Mouse (Mus musculus): ENCODE measurements around the gene Cpne6.

Gene Cpne6

DNA sequence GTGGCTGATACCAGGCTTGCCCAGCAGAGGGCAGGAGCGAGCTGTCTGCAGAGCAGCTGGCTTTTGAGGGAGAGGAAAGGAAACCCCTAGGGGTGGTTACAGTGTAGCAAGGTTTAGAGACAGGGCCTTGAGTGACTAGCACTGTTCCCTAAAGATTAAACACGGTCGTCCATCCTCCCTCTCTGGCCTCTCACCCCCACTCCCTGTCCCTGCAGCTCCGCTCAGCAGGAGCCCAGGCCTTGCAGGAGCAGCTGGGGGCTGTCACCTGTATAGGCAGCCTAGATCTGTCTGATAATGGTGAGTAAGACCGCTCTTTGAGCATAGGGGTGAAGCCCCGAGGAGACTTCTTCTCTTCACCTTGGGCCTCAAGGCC, 12.8 kb upstream of the Cpne6 start:
- peak; percentile 94 for DNase-seq (ENCODE audit: low read depth, low spot score)

DNA sequence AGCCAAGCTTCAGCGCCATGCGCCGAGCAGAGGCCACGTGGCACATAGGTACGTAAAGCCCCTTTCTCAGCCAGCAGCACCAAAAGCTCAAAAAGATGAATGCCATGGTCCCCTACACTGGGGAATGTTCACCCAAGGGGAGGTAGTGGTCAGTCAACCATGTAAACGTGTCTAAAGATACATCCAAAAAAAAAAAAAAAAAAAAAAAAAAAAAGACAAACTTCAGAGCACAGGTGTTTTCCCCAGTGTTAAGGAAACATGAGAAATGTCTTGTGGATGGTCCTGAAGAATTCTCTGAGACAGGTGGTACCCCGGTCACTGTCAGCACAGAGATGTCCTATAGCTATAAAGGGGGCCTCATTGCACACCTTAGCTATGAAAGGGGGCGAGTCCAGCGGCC, 4.6 kb upstream of the Cpne6 start:
- no peak for DNase-seq (ENCODE audit: low read depth, low spot score)

DNA sequence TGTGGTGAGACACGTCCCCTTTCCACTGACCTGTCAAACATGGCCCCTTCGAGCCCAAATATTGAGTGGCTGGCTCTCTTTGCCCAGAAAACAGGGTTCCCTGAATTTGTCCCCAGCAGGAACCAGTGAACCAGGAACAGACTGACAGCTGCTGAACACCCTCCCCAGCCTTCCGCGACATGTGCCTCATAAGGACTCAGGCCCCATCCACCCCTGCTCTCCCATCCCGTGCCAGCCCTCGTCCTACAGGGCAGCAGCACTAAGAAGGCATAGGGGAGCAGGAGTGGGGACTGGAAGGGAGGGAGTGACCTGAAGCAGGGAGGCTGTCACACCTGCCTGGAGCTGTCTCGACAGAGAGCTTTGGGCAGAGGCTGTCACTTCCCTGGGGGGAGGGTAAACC, 2.4 kb upstream of the Cpne6 start:
- no peak for DNase-seq (ENCODE audit: low read depth, low spot score)

DNA sequence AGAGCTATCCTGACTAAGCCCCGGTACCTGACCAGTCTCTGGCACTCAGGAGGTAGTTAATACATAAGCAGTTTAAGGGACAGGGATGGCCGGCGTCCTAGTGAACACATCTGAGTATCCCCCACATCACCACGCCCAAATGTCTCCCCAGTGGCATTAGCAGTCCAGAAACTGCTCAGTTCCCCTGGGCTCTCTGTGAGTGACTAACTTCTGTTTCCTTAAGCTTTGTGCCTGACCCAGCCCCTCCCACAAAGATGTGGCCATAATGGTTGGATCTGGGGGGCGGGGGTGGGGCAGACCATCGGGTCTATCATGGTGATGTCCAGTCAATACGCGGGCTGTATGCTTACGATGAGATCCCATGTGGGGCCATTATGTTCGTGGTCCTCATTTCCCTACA, 705 bp upstream of the Cpne6 start:
- no peak for DNase-seq (ENCODE audit: low read depth, low spot score)

DNA sequence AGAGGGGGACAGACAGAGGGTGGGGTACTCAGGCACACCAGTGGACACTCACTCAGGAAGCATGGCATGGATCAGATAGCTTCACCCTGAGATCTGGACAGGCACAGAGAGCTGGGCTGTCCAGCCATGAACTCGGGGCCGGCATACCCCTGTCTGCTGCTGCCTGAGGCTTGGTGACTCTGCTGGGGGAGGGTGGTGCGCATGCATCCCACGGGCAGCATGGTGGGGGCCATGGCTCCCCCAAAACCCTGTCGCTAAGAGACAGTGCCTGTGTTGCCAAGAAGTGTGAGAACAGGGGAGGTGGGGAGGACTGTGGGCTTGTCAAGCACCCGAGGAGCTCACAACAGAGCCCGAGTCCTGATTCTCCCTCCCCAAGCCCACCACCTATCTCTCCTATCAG, 792 bp downstream of the Cpne6 start:
- DNase-seq (ENCODE audit: low read depth, low spot score) = no peak

DNA sequence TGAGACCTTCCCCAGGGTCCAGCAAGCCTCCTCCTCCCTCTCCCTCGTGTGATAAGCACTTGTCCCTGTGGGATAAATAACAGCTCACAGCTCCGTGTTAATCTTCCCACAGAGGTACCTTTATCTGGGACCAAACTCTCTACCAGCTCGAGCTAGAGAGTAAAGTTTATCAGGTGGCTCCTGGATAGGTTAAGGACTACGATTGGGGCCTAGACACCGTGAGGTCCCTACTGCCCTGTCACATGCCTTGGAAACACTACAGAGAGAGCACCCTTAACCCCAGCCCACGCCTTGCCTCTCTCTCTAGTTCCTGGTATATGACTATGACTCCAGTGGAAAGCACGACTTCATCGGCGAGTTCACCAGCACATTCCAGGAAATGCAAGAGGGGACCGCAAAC, 3.7 kb downstream of the Cpne6 start:
- DNase-seq (ENCODE audit: low read depth, low spot score) = no peak

DNA sequence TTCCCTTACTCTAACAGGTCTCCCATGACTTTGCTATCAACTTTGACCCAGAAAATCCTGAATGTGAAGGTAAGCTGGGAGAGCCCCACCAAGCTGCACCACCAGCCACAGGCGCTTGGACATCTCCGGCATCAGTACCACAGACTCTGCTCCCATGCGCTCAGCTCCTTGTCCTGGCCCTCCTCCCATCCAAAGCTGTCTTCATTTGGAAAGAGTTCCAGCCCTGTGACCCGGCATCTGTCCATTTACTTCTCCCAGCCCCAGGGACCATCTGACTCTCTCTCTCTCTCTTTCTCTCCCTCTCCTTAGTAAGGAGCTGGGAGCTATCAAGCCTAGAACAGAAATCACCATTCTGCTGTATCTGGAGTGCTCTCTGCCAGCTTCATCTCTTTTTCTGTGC, 5.6 kb downstream of the Cpne6 start:
- no peak for DNase-seq (ENCODE audit: low read depth, low spot score)

DNA sequence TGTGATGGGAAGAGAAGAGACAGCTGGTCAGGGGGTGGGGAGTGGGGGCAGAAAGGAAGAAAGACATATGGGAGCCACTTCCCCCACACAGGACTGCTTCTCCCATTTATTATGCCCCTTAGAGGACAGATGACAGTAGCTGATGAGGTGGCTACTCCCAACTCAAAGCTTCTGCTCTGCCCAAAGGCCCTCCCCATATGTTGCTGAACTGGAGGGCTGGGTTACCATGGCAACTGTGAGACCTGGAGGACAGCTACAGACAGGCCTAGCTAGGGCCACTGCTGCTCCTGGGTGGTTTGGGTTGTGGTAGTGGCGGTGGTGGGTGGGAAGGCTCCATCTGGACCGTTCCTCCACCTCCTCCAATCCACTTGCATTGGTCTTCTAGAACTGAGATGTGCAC, 8.7 kb downstream of the Cpne6 start:
- DNase-seq (ENCODE audit: low read depth, low spot score) = peak; percentile 37

DNA sequence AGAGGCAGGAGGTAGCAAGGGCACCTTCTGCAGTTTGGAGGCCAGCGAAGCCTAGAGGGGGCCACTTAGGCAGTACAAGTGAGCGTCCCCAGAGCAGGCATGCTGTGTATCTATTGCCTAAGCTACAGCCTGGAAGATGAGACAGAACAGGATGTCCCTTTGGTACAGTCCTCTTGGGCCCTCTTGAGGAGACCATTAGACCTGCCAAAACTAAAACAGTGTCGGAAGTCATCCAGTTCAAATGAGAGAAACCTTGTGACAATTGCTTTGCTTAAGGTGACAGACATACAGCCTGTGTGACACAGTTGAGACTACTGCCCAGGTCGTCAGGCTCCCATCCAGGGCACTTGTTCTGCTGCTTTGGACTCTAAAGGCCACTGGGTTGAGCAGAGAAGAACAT, 9.4 kb downstream of the Cpne6 start:
- no peak for DNase-seq (ENCODE audit: low read depth, low spot score)

DNA sequence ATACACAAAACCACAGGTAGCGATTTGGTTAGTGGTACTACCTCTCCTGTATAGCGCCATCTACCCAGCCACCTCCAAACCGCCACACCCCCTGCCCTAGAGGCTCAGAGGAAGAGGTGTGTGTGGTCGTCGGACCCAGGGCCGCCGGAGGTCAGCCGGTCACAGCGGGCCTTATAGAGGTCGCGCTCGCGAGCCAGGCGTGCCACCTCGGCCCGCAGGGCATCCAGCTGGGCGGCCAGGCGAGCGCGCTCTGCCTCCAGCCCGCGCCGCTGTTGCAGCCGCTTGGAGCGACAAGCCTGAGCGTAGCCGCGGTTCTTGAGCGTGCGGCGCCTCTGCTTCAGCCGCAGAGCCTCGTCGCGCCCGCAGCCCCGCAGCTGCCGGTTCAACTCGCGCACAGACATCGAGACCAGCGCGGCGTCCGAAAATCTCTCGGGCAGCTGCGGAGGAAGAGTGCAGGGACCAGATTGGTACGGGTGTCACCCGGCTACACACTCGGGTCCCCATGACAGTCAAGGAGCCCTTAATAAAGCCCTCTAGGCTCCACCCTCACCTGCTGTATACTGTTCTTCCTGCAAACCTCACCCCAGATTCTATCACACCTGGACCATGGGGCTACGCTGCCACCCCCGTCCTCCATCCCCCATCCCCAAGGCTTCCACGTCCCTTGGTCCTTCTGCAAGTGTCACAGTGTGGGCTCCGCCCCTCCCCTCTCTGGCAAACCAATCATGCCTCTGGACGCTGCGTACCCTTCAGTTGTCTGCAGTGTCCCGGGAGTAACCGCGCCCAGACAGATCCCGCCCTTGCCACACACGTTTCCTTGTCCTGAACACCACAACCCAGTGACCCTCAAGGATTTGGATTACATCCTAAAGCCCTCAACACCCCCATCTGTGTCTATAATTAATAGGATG, 10.5 kb downstream of the Cpne6 start:
- DNase-seq (ENCODE audit: low read depth, low spot score) = peak; percentile 58

DNA sequence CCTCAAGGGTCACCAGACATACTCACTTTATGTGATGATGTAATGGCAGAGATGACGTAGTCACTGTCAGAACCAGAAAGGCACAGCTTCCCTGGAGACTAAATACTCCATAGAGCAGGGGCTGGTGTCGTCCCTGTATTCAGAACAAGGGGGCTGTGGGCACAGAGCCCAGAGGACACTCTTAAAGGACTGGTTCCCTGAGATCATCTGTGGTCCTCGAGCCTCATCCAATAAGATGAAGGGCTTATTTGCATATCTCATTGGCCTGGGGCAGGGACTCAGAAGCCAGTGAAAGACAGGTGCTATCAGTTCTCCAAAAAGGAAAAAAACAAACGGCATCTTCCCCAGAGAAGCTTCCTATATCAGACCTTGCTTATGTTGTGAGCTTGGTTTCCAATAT, 13.8 kb downstream of the Cpne6 start:
- DNase-seq (ENCODE audit: low read depth, low spot score) = no peak

DNA sequence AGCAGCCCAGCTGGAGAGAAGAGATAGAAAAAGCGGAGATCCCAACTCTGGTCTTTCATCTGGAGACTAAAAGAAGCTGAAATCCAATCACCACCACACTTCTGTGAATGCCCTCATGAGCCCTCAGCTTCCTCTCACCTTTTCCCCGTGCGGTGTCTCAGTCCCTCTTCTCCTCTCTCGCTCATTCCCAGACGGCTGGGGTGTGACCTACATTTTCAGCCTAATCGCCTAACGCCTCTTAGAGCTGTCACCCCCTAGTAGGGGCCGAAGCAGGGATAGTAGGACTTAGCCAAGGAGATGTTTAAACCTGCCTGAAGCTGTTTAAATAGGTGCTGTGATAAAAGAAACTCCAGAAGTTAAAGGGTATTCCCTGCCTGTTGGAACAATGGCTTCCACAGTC, 14.5 kb downstream of the Cpne6 start, which contains the start of gene Nrl:
Nrl (minus strand) TSS at position 197 of the 400 bp plus-strand sequence.
- DNase-seq (ENCODE audit: low read depth, low spot score) = no peak

DNA sequence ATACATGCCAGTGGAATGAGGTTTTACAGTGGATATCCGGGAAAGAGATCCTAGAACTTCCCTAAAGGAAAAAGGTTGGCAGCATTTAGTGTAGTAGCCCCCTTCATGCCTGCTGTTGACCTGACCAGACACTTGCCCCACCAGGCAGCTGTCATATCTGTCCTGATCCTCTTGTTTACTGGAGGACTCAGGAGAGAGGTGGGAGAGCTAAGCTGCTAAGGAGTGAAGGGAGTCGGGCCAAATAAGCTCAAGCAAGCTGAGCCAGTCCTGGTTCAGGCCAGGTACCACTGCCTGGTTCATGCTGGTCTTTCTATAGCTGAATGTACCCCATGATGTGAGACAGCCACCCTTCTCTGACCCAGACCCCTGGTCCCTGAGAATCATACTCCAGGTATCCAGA, 16.4 kb downstream of the Cpne6 start:
- no peak for DNase-seq (ENCODE audit: low read depth, low spot score)

DNA sequence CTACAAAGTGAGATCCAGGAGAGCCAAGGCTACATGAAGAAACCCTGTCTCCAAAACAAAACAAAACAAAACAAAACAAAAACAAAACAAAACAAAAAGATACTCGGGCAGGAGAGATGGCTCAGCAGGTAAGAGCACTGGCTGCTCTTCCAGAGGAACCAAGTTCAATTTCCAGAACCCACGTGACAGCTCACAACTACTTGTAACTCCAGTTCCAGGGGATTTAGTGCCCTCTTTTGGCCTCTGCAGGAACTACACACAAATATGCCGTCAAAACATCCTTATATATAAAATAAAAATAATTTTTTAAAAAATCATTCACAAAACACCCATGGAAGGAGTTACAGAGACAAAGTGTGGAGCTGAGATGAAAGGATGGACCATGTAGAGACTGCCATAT, 17.7 kb downstream of the Cpne6 start:
- DNase-seq (ENCODE audit: low read depth, low spot score) = peak; percentile 83

DNA sequence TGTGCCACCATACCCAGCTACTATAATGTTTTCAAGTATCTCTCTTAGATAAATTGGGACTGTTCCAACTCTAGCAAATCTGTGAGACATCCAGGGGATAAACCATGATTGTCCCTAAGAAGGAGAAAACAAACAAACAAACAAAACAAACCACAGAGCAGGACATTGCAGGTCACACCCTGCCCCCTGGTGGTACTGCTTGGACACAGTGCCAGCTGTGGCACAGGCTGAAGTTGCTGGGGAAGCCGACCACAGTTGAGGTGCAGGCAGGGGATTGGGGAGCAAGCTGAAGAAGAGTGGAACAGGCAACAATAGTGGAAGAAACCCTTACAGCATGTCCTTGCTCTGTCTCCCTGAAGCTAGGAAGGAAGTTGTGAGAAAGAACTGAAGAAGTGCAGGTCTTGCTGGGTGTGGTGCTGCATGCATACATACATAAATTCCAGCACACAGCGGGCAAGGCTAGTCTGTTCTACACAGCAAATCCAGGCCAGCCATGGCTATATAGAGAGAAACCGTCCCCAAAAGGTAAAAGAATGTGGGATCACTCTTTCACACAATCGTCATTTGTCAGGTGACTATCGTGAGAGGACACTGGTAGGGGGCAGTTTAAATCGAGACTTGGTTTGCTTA, 26.0 kb downstream of the Cpne6 start:
- DNase-seq (ENCODE audit: low read depth, low spot score) = peak; percentile 72

DNA sequence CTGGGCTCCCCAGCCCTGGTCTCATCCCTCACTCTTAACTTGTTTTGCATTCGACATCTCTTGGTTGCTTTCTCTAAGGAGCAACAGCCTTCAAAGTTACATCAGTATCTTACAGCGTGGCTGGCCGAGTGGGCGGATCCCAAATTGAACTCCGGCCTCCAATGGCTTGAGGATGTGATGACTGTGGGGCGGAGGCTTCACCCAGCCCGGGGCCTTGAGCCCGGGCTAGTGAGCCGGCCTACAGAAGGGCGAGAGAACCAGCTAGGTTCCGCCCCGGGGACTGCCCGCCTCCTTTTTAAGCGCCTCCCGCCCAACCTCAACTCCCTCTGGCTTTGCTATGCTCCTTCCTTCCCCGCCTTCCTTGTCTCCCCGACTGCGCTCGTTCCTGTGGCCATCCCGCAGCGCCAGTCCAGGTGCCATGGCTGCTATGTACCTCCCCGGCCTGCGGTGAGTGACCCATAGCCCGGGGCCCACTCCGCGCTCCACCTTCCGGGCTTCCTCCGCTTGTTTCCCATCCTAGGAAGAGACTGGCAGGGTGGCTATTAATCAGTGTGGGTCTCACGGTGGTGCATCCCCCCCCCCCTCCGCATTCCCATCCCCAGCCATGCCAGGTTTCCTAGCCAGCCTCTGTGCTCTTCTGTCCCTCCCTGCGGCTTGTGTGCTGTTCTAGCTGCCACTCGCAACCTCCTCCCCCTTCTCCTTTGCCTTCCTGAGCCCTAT, 30.0 kb downstream of the Cpne6 start, which contains the start of gene Pck2:
Pck2 (plus strand) TSS at position 200 of the 720 bp plus-strand sequence.
- DNase-seq (ENCODE audit: low read depth, low spot score) = peak; percentile 98

DNA sequence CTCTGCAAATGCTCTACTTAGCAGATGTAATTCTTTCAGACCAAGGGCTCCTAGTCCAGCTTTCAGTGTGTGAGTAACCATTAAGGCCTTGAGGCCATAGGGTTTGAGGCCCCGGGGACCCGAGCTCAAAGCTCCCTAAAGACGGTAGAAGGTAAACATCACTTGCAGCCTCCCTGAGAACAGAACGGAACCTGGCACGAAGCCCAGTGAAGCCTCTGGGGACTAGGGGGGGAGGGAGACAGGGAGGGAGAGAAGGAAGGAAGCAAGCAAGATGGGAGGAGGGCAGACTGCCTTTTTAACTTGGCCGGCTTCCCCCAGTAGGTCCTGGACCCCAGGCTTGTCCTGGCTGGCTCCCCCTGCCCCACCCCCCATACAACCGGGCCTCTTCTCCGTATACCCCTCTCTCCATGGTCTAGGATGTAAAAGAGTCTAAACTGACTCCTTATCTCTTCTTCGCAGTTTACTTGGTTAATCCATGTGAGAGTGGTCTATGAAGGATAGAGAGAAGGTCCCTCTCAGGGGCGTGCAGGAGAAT, 30.6 kb downstream of the Cpne6 start:
- DNase-seq (ENCODE audit: low read depth, low spot score) = peak; percentile 26

DNA sequence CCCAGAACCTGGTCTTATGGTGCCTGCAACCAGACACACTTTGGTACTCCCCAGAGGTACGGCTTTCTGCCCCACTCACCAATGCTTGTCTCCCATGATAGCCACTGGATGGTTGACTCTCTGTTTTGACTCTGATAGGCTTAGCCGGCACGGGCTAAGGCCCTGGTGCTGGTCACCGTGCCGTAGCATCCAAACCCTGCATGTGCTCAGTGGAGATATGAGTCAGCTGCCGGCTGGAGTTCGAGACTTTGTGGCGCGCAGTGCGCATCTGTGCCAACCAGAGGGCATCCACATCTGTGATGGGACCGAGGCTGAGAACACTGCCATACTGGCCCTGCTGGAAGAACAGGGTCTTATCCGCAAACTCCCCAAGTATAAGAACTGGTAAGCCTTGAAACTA, 32.0 kb downstream of the Cpne6 start:
- no peak for DNase-seq (ENCODE audit: low read depth, low spot score)

DNA sequence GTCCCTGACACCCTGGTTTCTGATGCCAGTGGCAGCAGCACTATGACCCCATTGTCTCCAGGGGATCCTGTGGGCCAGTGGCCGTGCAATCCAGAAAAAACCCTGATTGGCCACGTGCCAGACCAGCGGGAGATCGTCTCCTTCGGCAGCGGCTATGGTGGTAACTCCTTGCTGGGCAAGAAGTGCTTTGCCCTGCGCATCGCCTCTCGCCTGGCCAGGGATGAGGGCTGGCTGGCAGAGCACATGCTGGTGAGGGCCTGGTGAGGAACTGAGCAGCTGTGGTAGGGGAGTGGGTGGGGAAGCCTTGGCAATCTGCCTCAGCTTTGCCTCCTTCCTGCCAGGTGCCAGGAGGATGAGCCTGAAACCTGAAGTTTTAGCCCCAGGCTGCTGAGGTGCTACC, 34.1 kb downstream of the Cpne6 start:
- DNase-seq (ENCODE audit: low read depth, low spot score) = no peak

DNA sequence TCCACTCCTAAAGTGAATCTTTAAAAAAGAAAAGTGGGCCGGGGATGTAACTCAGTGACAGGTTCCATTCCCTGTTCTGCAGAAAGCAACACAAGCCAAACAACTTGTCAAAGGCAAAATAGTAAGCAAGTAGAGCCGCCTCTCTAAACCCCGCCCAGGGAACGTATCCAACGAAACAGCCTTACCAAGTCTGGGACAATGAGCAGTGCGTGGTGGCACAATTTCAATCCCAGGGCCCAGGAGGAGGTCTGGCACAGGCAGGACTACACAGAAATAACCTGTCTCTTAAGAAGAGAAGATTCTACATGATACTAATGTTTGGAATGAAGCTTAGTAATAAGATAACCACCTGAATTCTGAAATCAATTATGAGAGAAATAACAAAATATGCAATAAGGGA, 39.9 kb downstream of the Cpne6 start:
- no peak for DNase-seq (ENCODE audit: low read depth, low spot score)

DNA sequence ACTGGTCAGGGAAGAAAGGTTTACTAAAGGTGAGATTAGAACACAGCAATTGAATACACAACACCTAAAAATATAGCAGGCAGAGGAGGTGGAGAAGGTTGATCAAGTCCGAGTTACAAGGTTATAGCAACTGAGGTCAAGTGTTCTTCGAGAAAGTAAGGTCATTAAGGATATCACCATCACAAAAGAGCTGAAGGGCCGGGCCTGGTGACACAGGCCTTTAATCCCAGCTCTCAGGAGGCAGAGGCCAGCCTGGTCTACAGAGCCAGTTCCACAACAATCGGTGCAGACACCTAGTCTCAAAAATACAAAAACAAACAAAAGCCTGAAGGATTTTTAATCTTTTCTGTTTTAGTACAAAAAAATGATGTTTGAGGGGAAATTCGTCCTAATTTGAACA, 41.1 kb downstream of the Cpne6 start:
- peak; percentile 82 for DNase-seq (ENCODE audit: low read depth, low spot score)

DNA sequence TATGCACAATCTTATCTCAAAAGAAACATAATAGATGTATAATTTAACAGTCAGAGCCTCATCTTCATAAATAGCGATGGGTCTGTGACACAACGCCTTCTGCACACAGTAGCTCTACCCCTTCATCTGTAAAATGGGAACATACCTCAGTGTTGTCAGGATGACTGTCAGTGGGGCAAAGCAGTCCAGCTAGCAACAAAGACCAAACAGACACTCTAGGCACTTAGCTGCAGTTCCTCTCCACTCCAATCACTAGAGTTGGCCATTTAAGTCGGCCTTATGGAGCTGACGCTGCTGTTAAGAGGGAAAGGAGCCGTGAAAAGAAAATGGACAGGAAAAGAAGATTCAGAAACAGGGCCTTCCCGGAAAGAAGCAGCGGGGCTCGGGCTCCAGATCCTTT, 41.5 kb downstream of the Cpne6 start:
- no peak for DNase-seq (ENCODE audit: low read depth, low spot score)
